Mouse (Mus musculus) thymus, adult 2 months (tissue): ENCODE measurements at regions not wholly inside any gene's neighbourhood (a gene's known extent, or its start where the extent isn't known, plus 50 kb on each side); places are given as distances from the start of the nearest gene placed in this dataset.

Source experiments
- DNase-seq: peaks from one replicate; pipeline ENCODE4 v3.0.0; 2021
- H3K27ac ChIP-seq: fragments of 200-500 bp; 2 replicates; pipeline ENCODE4 v1.5.1; 2012; ENCODE audit warnings: low read length, control low read depth; ENCODE audit not compliant: control insufficient read depth, insufficient read depth
- H3K27me3 ChIP-seq: fragments of 200-500 bp; 2 replicates; pipeline ENCODE4 v1.6.1; 2012; ENCODE audit warnings: mild to moderate bottlenecking, low read length, moderate library complexity, mixed read lengths; ENCODE audit not compliant: control insufficient read depth, insufficient read depth
- H3K36me3 ChIP-seq: fragments of 200-500 bp; 2 replicates; pipeline ENCODE4 v1.6.1; 2012; ENCODE audit warnings: mild to moderate bottlenecking, low read length, moderate library complexity; ENCODE audit not compliant: control insufficient read depth, insufficient read depth
- H3K4me1 ChIP-seq: fragments of 200-500 bp; replicated peaks from 2 replicates; pipeline ENCODE4 v1.6.1; 2012; ENCODE audit warnings: low read length; ENCODE audit not compliant: control insufficient read depth, insufficient read depth
- H3K4me3 ChIP-seq: fragments of 200-500 bp; 2 replicates; pipeline ENCODE4 v1.5.1; 2012; ENCODE audit warnings: mild to moderate bottlenecking, low read length, control low read depth, moderate library complexity; ENCODE audit not compliant: control insufficient read depth, insufficient read depth
- CTCF ChIP-seq: fragments of 200-500 bp; IDR thresholded peaks from 2 replicates; pipeline ENCODE4 v1.5.1; 2012; ENCODE audit warnings: mild to moderate bottlenecking, control low read depth, low read length, moderate library complexity, borderline replicate concordance; ENCODE audit not compliant: control insufficient read depth, poor library complexity, insufficient read depth; ENCODE audit errors: extremely low read depth
- POLR2A ChIP-seq: fragments of 200-500 bp; IDR thresholded peaks from 2 replicates; pipeline ENCODE4 v1.6.1; 2012; ENCODE audit warnings: mild to moderate bottlenecking, low read length, control low read depth, moderate library complexity; ENCODE audit not compliant: control insufficient read depth, poor library complexity, insufficient read depth; ENCODE audit errors: extremely low read depth
- WGBS: fragments of 180-500 bp; shearing (Covaris S2); methylation state at CpG from one replicate; pipeline ENCODE4 v1.1.7; 2018; 5-methylcytosine and 5-hydroxymethylcytosine counted together

- Histone ChIP-seq H3K4me3 (no peak overlapping the region), H3K4me1 (no peaks in the 10 kb centered on the region), H3K27me3 (no peaks in the 10 kb centered on the region), H3K36me3 (no peaks in the 10 kb centered on the region), H3K27ac (no peak overlapping the region)
- DNase-seq, result no peak
- TF ChIP-seq POLR2A (no peak), CTCF (no peak)
- whole genome bisulfite sequencing, result 69% methylated on average over 4 of the region's 4 CpGs
Observed at GRCm38 (mm10) chr7:39789321-39789720, 271.8 kb downstream of the Zfp619 start.

DNA sequence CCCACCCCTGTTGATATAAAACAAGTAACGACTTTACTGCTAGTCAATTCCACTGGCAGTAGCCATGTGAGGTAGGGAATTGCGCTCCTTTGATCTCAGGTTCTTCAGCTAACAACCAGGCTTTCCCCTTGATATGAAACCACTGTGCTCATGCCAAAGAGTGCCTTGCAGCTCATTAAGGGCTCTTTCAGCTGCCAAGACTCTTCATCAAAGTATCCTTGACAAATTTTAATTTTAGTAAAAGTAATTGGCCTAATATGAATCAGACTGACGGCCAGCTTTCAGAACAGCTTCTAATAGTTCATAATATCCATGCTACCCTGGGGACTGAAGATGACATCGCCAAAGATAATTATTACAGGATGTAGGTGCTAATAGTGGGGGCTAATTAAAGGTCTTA is 272.3 kb downstream of the Zfp619 start:
- no peaks in the 10 kb centered on the region for H3K4me1 ChIP-seq
- WGBS, result 86% methylated on average over 4 of the region's 4 CpGs
- no peak for DNase-seq
- no peak overlapping the region for H3K27ac ChIP-seq
- TF ChIP-seq CTCF, result no peak
- no peak for TF ChIP-seq POLR2A
- H3K27me3 ChIP-seq, result no peaks in the 10 kb centered on the region
- no peak overlapping the region for H3K4me3 ChIP-seq
- no peaks in the 10 kb centered on the region for H3K36me3 ChIP-seq

DNA sequence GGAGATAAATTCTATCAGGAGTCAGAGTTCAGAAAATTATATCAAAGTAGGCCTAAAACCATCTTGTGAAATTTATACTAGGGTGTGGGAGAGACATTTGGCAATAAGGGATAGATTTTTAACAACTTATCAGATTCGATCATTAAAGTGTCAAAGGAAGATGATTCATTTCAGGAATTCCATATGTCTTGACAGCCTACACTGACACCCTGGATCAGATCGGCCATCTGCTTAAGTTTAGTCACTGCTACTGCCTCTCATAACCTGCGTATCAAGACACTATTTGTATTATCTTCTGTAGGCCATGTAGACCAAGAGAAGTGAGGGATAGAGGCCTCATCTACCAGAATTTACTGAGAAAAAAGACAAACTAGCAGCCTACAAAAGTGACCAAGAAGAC is 277.2 kb downstream of the Zfp619 start:
- H3K27me3 ChIP-seq, result no peaks in the 10 kb centered on the region
- WGBS, result 96% methylated on average over 3 of the region's 3 CpGs
- no peak overlapping the region for H3K4me3 ChIP-seq
- H3K27ac ChIP-seq, result no peak overlapping the region
- H3K36me3 ChIP-seq, result no peaks in the 10 kb centered on the region
- no peak for TF ChIP-seq CTCF
- TF ChIP-seq POLR2A, result no peak
- no peak for DNase-seq
- no peaks in the 10 kb centered on the region for H3K4me1 ChIP-seq

DNA sequence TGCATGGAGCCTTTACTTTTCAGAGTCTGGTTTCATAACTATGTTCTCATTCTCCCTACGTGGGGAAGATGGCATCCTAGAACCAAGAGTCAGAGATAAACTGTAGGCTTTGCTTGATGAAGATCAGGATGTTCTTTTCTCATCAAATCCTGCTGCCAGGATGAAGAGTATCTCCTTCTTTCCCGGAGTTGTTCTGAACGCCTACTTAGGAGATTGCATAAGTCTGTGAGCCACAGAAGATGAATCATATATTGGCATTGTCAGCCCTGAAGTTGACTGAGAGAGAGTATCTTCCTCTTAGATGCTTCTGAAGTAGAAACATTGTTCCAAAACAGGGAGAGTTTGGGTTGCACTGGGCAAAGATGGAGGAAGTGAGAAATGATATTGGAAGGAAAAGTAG is 286.7 kb downstream of the Zfp619 start:
- Histone ChIP-seq H3K27ac (no peak overlapping the region), H3K4me1 (no peaks in the 10 kb centered on the region), H3K4me3 (no peak overlapping the region), H3K36me3 (no peaks in the 10 kb centered on the region), H3K27me3 (no peaks in the 10 kb centered on the region)
- TF ChIP-seq POLR2A (no peak), CTCF (no peak)
- 81% methylated on average over 3 of the region's 3 CpGs for WGBS
- DNase-seq, result no peak

DNA sequence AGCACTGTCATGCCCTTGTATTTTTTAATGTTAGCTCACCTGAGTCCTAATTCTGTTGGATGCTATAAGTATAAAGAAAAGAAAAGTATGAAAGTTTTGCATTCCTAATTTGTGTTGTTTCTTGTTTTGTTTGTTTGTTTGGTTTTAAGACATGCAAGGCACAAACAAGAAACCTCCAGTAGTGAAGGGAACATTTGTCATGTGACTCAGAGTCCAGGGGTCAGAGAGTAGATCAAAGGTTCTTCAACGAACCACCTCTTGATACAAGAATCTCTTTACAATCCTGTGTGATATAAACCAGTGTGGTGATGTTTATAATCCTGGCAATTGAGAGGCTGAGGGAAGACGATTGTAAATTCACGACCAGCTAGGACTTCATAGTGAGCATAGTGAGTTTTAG is 300.5 kb downstream of the Zfp619 start:
- H3K4me3 ChIP-seq, result no peak overlapping the region
- TF ChIP-seq CTCF (no peak), POLR2A (no peak)
- WGBS, result 71% methylated on average over 3 of the region's 3 CpGs
- H3K4me1 ChIP-seq, result no peaks in the 10 kb centered on the region
- no peaks in the 10 kb centered on the region for H3K27me3 ChIP-seq
- H3K27ac ChIP-seq, result no peak overlapping the region
- DNase-seq, result no peak
- H3K36me3 ChIP-seq, result no peaks in the 10 kb centered on the region

- Histone ChIP-seq H3K27ac (no peak overlapping the region), H3K27me3 (no peaks in the 10 kb centered on the region), H3K4me3 (no peak overlapping the region), H3K36me3 (no peaks in the 10 kb centered on the region), H3K4me1 (no peaks in the 10 kb centered on the region)
- no peak for DNase-seq
- no peak for TF ChIP-seq CTCF
- no peak for TF ChIP-seq POLR2A
- WGBS, result 97% methylated on average over 4 of the region's 4 CpGs
Observed at GRCm38 (mm10) chr7:39822550-39823178, 305.1 kb downstream of the Zfp619 start.

- Histone ChIP-seq H3K4me3 (no peak overlapping the region), H3K4me1 (no peaks in the 10 kb centered on the region), H3K36me3 (no peaks in the 10 kb centered on the region), H3K27ac (no peak overlapping the region), H3K27me3 (no peaks in the 10 kb centered on the region)
- TF ChIP-seq CTCF (no peak), POLR2A (no peak)
- DNase-seq, result no peak
- WGBS, result 74% methylated on average over 6 of the region's 6 CpGs
Observed at GRCm38 (mm10) chr7:39828378-39828777, 310.8 kb downstream of the Zfp619 start.
